Mouse (Mus musculus): ENCODE results near the gene Ppbp.

GRCm38 (mm10) chr5:90761834-90762233, 6.5 kb upstream of the Ppbp start:
- TF ChIP-seq CTCF (conservative IDR thresholded peaks at IDR 0.05; ENCODE audit: insufficient read depth, insufficient read length, low read depth, low read length) (no peak), POLR2A (IDR thresholded peaks at IDR 0.05; ENCODE audit: low read depth, low read length) (no peak)
